Mouse (Mus musculus) cerebellum, postnatal 36 days (tissue): ENCODE data around the gene Eid1.

Source experiments
- DNase-seq, 2 experiments: peaks; one replicate each; pipeline ENCODE4 v3.0.0; 2021 to 2022; ENCODE audit warnings: mixed read lengths in 2 of 2

The Eid1 gene

DNA sequence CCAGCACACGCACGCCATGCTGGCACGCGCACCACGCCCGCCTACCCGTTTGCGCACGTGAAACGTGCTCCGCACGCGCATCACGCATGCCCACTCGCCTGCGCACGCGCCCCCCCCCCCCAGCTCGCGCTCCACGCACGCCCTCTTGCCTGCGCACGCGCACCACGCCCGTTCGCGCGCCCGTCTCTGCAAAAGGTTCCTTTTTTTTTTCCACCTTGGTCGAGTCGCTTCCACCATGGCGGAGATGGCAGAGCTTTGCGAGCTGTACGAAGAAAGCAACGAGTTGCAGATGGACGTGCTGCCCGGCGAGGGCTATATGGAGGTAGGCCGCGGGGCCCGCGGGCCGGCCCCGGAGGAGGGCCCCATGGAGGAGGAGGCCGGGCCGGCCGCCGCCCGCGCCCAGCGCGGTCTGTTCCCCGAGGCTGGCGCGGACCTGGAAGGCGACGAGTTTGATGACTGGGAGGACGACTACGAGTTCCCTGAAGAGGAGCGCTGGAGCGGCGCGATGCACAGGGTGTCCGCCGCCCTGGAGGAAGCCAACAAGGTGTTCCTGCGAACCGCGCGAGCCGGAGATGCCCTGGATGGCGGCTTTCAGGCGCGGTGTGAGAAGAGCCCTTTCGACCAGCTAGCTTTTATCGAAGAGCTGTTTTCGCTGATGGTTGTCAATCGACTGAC, at the start of gene Eid1:
TSS of gene Eid1 (plus strand) at position 139 of the 675 bp plus-strand sequence.
- DNase-seq: peak; percentile 87 to 93

DNA sequence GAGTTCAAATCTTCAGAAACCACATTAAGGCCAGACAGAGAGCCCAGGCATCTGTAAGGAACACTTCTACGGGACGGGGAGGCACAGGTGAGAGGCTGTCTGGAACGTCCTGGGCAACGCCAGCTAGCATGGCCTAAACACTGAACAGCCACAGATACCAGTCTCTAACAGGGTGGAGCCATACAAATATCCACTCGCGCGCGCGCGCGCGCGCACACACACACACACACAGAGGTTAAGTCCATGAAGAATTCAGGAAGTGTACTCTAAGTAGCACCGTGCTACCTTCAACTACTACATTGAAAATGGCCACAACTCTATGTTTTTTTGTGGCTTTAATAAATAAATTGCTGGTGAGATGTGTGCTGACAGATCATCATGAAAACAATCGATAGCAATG, 49.7 kb upstream of the Eid1 start:
- no peak for DNase-seq

DNA sequence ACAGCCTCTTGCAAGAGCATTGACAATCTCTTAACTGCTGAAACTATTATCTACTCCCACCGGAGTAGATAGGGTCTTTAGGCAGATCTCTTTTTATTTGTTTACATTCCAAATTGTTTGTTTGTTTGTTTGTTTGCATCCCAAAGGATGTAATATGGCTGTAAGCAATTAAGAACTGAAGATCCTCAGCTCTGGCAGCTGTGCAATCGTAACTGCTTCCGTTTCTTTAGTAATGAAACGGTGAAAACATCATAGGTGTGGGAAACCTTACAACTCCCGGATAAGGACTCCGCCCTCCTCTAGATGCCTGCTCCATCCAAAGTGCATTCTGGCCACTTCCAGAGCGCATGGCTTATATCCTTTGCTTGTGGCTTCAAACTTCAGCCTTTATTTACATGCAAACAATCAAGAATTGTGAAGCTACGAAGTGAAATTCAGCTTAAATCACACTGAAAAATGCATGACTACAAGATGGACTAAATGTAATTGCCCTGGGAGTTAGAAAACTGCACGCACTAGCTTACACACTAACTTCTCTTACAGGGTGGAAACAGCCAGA, 48.7 kb upstream of the Eid1 start:
- DNase-seq: no peak

DNA sequence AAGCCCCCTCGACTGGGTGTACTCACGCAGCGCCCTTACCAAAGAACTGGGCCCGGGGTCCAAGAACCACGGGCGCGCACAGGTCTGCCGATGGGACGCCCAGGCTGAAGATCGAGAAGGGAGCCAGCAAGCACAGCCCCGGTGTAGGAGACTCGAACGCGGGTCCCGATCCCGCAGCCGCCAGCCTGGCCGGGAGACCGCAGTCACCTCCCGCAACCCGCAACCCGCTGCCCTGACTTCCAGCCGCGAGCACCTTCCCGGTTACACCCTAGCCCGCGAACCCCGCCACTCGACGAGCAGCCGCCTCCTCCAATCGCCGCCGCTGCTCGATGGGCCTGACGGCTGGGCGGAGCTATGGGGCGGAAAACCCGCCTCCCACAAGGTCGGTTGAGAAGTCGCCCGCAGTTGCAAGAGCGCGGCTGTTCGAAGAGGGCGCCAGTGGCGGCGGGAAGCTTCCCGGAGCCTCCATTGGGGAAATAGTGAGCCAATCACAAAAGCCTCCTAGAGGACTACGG, 48.0 kb upstream of the Eid1 start, which contains the start of gene Cep152:
TSS of gene Cep152 (minus strand) at position 277 of the 515 bp plus-strand sequence.
- peak; percentile 96 for DNase-seq

DNA sequence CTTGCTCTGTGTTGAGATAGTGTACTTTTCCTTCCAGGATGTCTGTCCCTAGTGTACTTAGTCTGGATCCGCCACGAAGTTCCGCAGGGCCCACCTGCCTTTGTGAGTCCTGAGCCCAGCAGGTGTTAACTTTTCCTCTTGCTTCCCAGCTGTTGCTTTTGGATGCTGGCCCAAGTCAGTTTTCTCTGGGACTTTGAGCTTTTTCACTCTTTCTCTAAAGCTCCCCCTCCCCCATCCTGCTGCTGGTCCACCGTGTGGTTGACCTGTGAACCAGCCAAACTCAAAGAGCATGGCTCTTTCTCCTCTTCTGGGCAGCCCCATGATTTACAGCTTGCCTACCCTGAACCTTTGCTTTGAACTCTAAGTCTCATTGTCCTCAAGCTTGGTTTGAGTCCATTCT, 46.4 kb upstream of the Eid1 start:
- no peak for DNase-seq

DNA sequence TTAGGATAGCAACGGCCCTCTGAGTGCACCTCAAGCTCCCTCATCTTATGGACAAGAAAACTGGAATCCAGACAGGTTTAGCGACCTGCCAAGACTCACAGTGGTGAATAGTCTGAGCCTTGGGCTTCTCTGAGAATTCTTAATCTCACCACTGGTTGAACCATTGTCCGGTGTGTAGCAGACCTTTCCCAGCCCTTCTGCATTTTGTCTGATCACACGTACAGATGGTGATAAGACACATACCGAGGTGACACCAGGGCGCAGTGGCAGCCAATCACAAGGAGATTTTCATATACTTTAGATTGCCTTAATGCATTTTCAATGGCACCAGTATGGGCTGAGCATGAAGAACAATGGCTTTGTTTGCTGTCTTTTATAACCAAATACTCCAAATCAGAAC, 44.4 kb upstream of the Eid1 start:
- no peak for DNase-seq

DNA sequence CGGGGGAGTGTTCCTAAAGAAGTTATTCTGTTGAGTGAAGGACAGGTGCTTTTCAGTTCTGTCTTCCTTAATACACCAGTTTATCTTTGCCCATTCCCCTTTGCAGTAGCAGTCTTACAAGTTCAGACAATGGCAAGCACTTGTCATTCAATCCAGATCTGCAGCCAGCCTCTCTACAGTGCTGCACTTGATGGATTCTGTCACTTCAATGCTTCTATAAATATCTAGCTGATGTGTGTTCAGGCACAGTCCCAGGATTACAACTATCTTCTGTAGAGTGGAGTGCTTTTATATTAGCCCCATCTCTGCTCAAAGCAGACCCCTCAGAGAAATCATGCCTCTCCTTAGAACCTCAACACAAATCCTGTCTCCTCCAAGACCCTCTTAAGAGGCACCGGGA, 42.9 kb upstream of the Eid1 start:
- no peak for DNase-seq

DNA sequence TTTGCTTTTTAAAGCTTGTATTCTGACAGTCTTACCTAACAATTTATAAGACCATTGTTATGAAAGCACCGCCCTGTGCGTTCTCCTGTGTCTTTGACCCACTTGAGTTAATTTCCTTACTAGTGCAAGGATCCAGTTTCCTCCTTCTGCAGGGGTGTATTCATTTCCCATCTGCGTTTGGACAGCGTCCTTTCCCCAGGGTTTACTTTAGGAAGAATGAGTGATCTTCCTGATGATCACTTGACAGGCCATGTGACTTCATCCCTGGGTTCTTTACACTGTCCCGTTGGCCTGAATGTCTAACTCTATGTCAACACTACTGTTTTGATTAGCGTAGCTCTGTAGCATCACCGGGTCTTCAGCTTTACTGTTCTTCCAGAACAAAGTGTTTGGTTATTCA, 35.6 kb upstream of the Eid1 start:
- DNase-seq: no peak

DNA sequence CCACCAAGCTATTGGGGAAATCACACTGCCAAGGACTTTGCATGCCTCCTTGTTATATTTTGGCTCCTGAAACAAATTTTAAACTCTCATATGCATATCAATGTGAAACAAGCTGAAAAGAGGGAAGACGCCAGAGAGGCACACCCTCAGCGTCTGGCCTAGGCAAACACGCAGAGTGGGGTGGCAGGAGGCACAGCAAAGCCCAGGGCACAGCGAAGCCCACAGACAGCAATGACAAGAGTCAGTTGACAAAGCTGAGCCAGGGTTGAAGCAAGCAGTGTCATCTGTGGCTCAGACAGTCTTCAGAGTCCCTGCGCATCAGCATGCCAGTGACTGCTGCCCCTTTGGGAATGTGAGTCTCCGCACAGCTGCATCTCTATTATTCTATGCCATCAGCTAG, 28.0 kb upstream of the Eid1 start:
- DNase-seq: no peak

DNA sequence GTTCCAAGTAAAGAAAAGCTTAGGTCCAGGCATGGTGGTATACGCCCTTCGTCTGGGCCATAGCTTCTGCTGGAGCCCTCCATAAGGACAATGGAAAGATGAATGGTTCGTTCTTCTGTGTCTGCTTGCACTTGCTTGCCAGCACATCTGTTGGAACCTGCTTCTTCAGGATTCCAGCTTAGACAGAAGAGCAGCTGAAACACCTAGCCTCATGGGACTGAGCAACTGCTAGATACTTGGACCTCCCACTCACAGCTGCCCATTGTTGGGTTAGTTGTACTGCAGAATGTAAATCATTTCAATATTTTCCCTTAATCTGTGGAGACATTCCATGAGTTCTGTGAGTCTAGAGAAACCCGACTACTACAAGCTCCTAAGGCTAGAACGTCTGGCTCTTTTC, 22.9 kb upstream of the Eid1 start:
- no peak for DNase-seq

DNA sequence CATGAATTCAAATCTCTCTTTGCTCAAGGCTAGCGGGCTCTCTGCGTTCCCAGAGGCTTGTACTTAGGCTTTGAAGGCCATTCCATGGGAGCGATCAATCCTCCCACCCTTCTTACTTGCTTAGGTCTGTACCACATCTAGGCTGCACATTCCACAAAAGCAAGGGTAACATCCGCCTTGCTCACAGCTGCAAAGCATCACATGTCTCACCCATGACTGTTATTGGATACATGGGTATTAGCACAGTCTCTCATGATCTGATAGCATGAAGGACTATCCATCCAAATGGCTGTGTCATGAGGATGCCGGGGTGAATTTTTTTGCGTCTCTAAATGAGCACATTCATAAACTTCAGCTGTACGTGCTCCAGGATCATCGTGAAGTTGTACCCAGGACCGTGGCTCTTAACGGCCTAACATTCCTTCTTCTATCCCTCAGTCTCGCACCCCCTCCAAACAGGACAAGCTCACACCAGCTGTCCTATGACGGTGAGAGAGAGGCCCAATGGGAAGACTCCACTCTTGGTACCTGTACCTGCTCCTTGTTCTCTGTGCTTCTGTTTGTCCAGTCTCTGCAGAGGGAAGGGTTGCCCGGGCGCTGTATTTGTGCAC, 22.0 kb upstream of the Eid1 start:
- DNase-seq: no peak

DNA sequence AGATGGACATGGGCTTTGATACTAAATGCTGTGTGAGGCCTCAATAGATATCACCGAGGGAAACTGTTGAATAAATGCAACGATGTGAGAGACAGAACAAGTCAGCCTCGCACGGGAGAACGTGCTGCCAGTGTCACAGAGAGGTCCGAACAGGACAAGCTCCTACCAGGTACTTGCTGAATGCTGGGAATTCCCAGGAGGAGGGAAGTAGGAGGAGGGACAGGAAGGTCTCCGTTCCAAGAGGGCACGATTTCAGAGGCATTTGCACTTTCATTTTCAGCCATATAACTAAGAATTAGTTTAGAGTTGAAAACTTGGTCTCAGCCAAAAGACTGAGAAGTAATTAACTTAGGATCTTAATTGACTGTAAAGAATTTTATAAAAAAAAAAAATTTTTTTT, 21.3 kb upstream of the Eid1 start:
- no peak for DNase-seq

DNA sequence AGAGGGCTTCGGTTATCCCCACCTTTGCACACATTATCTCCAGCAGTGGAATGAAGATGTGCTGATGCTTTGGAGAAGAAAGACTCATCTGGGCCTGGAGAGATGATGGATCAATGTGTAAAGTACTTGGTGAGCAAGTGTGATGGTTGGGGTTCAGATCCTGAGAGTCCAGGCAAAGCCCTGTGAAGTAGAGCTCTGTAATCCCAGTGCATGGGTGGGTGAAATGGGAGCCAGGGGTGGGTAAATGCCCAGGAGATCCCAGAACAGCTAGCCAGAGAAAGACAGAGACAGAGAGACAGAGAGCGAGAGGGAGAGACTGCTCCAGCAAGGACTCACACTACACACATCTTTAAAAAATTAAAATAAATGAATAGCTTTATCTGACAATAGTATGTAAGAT, 19.6 kb upstream of the Eid1 start:
- no peak for DNase-seq

DNA sequence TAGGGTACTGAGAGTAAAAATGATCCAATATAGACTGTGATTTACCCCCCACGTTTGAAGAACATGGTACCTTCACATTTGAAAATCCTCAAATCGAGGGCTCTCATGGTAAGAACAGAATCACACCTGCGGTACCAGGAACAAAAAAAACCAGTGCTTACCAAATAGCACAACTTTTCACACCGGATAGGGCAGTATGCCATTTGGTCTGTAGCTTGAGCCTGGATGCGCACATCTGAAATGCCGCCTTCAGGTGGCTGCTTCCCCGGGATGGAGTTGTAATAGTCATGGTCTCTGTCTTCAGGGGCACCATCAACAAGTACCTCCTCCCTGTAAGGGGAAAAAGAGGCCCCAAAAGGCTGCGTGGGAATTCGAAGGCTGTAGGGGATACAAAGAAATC, 17.5 kb upstream of the Eid1 start:
- DNase-seq: no peak

DNA sequence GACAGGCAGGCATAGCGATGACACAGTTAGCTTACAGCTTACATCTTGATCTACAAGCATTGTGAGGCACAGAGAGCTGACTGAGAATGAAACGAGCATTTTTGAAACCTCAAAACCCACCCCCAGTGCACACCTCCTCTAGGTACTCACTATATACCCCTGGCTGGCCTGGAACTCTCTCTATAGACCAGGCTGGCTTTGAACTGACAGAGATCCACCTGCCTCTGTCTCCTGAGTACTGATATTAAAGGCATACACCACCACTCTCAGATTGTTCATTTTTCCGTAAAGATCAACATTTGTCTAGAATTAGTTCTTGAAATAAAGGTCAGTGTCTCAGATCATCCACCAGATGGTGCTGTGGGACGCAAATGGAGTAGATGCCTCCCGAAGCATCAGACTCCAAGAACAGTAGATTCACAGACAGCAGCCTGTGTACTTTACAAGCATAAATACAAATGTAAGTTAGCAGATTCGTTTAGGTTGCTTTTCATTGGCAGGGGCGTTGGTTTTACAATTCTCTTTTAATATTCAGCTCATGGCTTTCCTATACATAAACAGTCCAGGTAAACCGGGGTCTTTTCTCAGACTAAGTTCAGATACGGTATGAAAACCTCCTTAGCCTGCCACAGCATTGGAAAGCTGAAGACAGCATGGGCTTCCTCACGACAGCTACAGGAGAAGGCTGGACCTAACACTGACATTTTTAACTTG, 12.9 kb upstream of the Eid1 start:
- peak; percentile 71 to 72 for DNase-seq

DNA sequence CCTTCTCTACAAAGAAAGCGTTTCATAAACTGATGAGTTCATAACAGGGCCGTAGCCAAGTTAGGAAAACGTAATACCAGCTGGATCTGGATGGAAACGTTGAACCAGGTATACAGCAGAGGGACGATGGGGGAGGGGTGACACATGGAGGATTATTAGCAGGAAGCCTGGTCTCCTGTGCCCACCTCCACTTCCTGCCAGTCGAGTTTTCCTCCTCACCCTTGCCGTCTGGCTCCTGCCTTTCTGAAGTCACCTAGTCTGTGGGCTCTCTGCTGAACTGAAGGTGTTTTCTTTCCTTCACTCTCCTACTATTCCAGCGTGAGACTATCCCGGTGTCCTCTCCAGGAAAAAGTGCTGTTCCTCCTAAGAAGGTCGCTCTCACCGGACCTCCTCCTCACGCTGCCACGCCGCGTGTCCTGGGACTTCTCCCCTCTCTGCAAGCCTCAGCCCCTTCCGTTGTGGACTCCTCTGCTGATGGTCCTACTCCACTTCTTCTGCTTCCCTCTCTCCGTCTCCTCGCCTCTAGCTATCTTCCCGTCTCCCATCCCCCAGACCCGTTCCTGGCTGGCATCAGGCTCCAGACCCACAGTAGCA, 12.3 kb upstream of the Eid1 start:
- DNase-seq: no peak

DNA sequence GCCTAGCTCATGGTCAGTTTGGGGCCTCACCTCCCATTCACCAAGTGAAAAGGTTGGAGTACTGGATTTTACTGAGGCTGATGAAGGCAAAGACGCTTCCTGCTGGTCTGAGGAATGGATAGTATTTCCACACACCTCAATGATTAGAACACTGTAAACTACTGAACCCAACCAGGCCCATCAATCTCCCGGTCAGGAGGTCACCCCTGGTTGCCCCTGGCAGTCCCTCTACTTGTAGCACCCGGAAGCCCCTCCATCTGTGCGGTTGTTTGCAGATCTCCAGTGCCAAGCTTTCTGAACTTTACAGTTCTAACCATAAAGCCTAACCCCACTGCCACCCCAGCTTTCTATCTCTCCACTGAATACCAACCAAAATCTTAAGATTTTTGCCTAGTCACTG, 11.7 kb upstream of the Eid1 start:
- no peak for DNase-seq

DNA sequence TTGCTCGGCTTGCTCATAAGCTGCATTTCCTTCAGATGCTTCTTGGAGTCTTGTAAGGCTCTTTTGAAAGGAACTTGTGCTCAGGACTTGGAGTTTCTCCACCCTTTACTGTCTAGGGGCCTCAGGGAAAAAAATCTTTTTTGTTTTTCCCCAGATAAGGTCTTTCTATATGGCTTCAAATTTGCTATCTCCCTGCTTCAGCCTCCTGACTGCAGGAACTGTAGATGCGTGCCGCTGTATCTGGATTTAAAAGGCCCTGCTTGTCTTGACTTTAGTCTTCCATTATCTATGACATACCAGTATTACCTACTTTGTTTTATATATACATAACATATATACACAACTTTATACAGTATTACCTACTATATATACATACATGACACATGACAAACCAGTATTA, 10.4 kb upstream of the Eid1 start:
- no peak for DNase-seq

DNA sequence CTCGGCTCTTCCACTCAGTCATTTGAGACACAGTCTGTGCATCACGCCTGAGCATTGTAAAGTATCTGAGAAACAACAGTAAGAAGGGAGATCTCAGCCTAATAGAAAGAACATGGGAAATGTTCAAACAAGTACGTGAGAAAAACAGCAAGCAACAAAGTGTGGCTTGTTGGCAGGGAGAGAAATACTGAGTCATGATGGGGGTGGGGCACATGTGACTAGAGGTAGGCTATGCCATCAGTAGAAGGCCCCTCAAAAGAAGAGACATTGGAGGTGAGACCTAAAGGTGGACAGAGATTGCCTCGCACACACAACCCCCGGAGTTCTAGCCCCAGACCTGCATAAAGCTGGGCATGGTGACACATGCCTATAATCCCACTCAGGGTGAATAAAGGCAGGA, 7.7 kb upstream of the Eid1 start:
- no peak for DNase-seq

DNA sequence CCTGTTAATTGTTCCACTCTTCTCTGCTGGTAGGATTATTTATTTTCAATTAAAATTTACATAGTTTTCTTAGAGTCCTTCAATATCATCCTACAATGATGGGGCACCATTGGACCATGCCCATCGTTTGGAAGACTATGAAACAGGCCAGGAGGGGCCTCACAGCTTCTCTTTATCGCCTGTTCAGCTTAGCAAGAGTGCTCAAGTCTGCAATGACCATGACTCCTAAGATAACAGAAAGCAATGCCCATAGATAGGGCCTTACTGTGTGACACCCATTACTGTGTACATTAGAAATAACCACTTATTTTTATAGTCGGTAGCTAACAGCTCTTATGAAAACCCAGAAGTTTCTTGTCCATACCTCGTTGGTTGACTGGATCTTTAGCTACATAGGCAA, 7.0 kb upstream of the Eid1 start:
- no peak for DNase-seq

DNA sequence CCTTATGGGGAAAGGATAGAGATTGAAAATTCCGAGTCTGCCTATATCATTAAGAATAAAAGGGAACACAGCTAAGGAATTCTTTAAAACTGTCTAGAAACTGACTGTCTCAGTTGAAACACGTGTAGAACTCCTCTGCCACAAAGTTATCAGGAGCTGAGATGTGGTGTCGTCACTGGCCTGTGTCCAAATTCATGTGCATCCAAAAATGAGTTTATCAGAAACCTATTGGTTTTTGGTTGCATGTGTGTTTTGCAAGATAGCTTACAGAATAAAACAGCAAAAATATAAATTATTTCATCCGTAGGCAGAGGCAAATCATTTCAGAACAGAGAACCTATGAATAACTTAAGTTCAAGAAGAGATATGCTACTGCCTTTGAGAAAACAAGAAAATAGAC, 6.2 kb upstream of the Eid1 start:
- no peak for DNase-seq

DNA sequence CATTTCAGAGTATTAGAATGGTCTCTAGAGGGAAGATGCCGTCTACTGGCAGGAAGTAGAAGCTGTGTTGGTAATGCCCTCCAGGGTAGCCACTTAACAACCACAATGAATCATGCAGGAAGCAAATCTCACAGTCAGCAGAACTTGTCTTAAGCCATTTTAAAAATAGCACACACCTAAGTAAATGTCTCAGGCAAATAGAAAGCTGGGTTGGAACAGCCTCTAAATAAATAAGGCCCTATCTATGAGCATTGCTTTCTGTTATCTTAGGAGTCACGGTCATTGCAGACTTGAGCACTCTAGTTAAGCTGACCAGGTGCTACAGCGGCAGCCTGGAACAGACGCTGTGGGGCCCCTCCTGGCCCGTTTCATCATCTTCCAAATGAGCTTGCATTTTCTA, 5.7 kb upstream of the Eid1 start:
- no peak for DNase-seq

DNA sequence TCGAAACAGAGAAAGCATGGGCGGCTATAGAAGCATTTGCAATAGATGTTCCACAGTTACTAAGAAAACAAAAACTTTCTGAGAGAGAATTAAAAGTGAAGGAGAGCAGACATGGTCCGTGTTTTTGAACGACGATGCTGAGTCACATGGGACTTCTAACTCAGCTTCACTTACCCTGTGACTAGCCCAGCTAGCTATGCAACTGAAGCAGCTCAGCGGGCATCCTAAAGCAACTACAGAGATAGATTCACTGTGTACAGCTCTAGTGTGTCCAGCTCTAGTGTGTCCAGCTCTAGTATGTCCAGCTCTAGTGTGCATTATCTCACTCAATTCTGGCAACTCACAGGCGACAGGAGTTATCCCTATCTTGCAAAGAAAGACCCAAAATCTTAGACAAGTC, 5.2 kb upstream of the Eid1 start:
- DNase-seq: no peak
